Mouse (Mus musculus) CD8-positive naive resting alpha-beta T cell, adult 57 days (primary cell): Measurements from ENCODE around the gene Slirp. TPM values are rescaled to one million over a fixed set of nuclear protein-coding genes. Genes with fewer than 3 reads are reported as not detected.

ENCODE experiments used
- total RNA-seq: library from RNA; stranded (reverse); gene quantifications from one replicate; pipeline ENCODE4 v1.2.4, GENCODE M21; 2023

The Slirp gene
- 31.4 TPM for total RNA-seq

GRCm38 (mm10) chr12:87443700-87444122 lies at the start of gene Slirp, which contains the start of gene Alkbh1:
Gene Slirp (plus strand): TSS chr12:87443896.
Gene Alkbh1 (minus strand): TSS chr12:87444017.

GRCm38 (mm10) chr12:87471964-87472786 lies 28.5 kb downstream of the Slirp start, which contains the start of gene Snw1:
Gene Snw1 (minus strand): TSS chr12:87472274.

GRCm38 (mm10) chr12:87494421-87494820 lies 50.7 kb downstream of the Slirp start, which contains the start of gene Gm5788:
Gene Gm5788 (plus strand): TSS chr12:87494721.

Other genes with a start within 250 kb of the Slirp start
- not detected for gene Samd15, start 244.2 kb upstream of the Slirp start, total RNA-seq
- 15.0 TPM for gene Tmed8, start 243.4 kb upstream of the Slirp start, total RNA-seq
- gene Noxred1, start 205.2 kb upstream of the Slirp start, total RNA-seq, result 0.77 TPM
- gene Vipas39, start 177.6 kb upstream of the Slirp start, total RNA-seq, result 26.4 TPM
- 108 TPM for gene Ahsa1, start 177.4 kb upstream of the Slirp start, total RNA-seq
- not detected for gene Ism2, start 144.2 kb upstream of the Slirp start, total RNA-seq
- gene Sptlc2, start 55.5 kb upstream of the Slirp start, total RNA-seq, result 75.9 TPM
- gene Alkbh1, start 121 bp downstream of the Slirp start, total RNA-seq, result 85.4 TPM
- 94.0 TPM for gene Snw1, start 28.4 kb downstream of the Slirp start, total RNA-seq
- not detected for gene Gm5788, start 50.8 kb downstream of the Slirp start, total RNA-seq
- gene Gm8300, start 70.4 kb downstream of the Slirp start, total RNA-seq, result not detected
- not detected for gene Oog1, start 158.8 kb downstream of the Slirp start, total RNA-seq
- not detected for gene Gm4027, start 175.0 kb downstream of the Slirp start, total RNA-seq
- not detected for gene Gm16381, start 200.7 kb downstream of the Slirp start, total RNA-seq